Mouse (Mus musculus) bone marrow, adult 2 months (tissue): ENCODE results near the gene Mthfr. TPM values are rescaled to one million over a fixed set of nuclear protein-coding genes. Genes with fewer than 3 reads are reported as not detected.
"Not testable (repeated sequence)": the region's sequence is repeated elsewhere in the genome, so short reads cannot be mapped to it uniquely, and the experiment has no call there.

Source experiments
- H3K27ac ChIP-seq: fragments of 200-500 bp; 2 replicates; pipeline ENCODE4 v1.5.1; 2012; ENCODE audit warnings: low read depth, mild to moderate bottlenecking, control low read depth, inconsistent platforms, low read length; ENCODE audit not compliant: control insufficient read depth, poor library complexity, insufficient read depth
- H3K4me1 ChIP-seq: fragments of 200-500 bp; 2 replicates; pipeline ENCODE4 v1.6.1; 2011; ENCODE audit warnings: low read length; ENCODE audit not compliant: control insufficient read depth, insufficient read depth
- H3K4me3 ChIP-seq: fragments of 200-500 bp; replicated peaks from 2 replicates; pipeline ENCODE3; 2011; ENCODE audit warnings: mild to moderate bottlenecking, low read depth, low read length, control low read depth; ENCODE audit not compliant: control insufficient read depth
- CTCF ChIP-seq: fragments of 200-500 bp; IDR thresholded peaks from 2 replicates; pipeline ENCODE4 v1.5.1; 2011; ENCODE audit warnings: low read length, control low read depth; ENCODE audit not compliant: control insufficient read depth, insufficient read depth
- POLR2A ChIP-seq: fragments of 200-500 bp; IDR thresholded peaks from 2 replicates; pipeline ENCODE4 v1.6.1; 2011; ENCODE audit warnings: low read depth, mild to moderate bottlenecking, control low read depth, low read length, borderline replicate concordance; ENCODE audit not compliant: control insufficient read depth
- WGBS: fragments of 180-500 bp; shearing (Covaris S2); methylation state at CpG from one replicate; pipeline ENCODE4 v1.1.7; 2018; 5-methylcytosine and 5-hydroxymethylcytosine counted together
- polyA plus RNA-seq: library from polyadenylated mRNA; stranded (reverse); fragments of >200 nt; gene quantifications from 2 replicates; pipeline ENCODE4 v1.2.4, GENCODE M21; 2011; ENCODE audit warnings: low replicate concordance; ENCODE audit not compliant: missing spikeins, insufficient read depth, insufficient read length

The Mthfr gene
- polyA plus RNA-seq, 1 experiment, result 9.6 TPM

DNA sequence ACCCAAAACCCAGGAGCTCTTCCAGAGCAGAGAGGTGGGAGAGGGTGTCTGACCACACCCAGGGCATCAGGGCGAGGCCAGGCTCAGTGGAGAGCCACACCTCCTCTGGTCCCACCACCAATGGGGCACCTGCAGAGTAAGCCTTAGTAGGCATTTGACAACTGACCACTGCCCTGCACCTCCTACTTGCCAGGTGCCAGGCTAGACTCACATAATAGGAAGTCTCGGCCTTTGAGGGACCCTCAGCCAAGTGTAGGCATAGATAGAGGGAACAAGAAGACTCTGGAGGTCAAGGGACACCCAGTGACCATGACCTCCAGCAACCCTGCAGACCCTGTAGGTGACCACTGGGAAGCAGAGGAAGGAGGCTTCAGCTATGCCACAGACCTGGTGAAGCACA lies 5.2 kb downstream of the Mthfr start:
- H3K4me3 ChIP-seq, result no peak overlapping the region
- TF ChIP-seq CTCF (no peak), POLR2A (no peak)
- peaks cover 3% of the 10 kb centered on the region; the same call in 1 of the 2 replicates for H3K4me1 ChIP-seq
- H3K27ac ChIP-seq, result no peak overlapping the region
- 72% methylated on average over 2 of the region's 2 CpGs for WGBS

- no peak overlapping the region for H3K4me3 ChIP-seq
- WGBS, result 43% methylated on average over 4 of the region's 4 CpGs
- peak overlapping the region; percentile 50; the same call in 1 of the 2 replicates for H3K27ac ChIP-seq
- TF ChIP-seq CTCF (no peak), POLR2A (no peak)
- no peaks in the 10 kb centered on the region for H3K4me1 ChIP-seq
These were observed 7.7 kb downstream of the Mthfr start for GRCm38 (mm10) chr4:148046450-148047031.

GRCm38 (mm10) chr4:148050396-148050914 lies 11.6 kb downstream of the Mthfr start:
- H3K4me3 ChIP-seq, H3K4me1 ChIP-seq, H3K27ac ChIP-seq: not testable (repeated sequence)
- WGBS, result 92% methylated on average over 3 of the region's 3 CpGs

GRCm38 (mm10) chr4:148051046-148051776 lies 12.3 kb downstream of the Mthfr start:
- no peak overlapping the region for H3K4me3 ChIP-seq
- no peak overlapping the region for H3K27ac ChIP-seq
- TF ChIP-seq POLR2A, result no peak
- no peak for TF ChIP-seq CTCF
- WGBS, result 96% methylated on average over 13 of the region's 13 CpGs
- no peaks in the 10 kb centered on the region for H3K4me1 ChIP-seq

- Histone ChIP-seq H3K27ac (no peak overlapping the region), H3K4me3 (no peak overlapping the region), H3K4me1 (no peaks in the 10 kb centered on the region)
- no peak for TF ChIP-seq POLR2A
- TF ChIP-seq CTCF, result no peak
- WGBS, result 92% methylated on average over 11 of the region's 11 CpGs
These were observed 13.0 kb downstream of the Mthfr start for GRCm38 (mm10) chr4:148051886-148052285.

GRCm38 (mm10) chr4:148052976-148053375 lies 14.1 kb downstream of the Mthfr start:
- no peak for TF ChIP-seq CTCF
- no peak for TF ChIP-seq POLR2A
- H3K27ac ChIP-seq, result no peak overlapping the region
- WGBS, result 88% methylated on average over 2 of the region's 2 CpGs
- H3K4me3 ChIP-seq, result no peak overlapping the region
- H3K4me1 ChIP-seq, result no peaks in the 10 kb centered on the region

GRCm38 (mm10) chr4:148053417-148053920 lies 14.6 kb downstream of the Mthfr start:
- no peak for TF ChIP-seq CTCF
- no peak for TF ChIP-seq POLR2A
- WGBS, result 89% methylated on average over 12 of the region's 12 CpGs
- Histone ChIP-seq H3K4me1 (no peaks in the 10 kb centered on the region), H3K4me3 (no peak overlapping the region), H3K27ac (no peak overlapping the region)

DNA sequence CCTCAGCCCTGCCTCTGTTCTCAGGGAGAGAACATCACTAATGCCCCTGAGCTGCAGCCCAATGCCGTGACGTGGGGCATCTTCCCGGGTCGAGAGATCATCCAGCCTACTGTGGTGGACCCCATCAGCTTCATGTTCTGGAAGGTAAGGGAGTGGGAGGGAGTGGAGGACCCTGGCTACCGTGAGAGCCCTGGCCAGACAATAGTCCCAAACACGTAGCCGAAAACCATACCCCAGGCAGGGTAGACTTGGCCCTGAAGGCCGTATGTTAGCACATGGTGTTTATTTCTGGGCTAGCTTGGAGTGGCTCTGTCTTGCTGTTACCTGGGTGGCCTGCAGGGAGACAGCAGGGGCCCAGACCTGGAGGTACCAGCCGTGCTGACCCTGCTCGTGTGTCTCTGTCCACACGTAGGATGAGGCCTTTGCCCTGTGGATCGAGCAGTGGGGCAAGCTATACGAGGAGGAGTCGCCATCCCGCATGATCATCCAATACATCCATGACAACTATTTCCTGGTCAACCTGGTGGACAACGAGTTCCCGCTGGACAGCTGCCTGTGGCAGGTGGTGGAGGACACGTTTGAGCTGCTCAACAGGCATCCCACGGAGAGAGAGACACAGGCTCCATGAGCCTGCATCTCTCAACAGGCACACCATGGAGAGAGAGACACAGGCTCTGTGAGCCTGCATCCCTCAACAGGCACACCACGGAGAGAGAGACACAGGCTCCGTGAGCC lies 16.3 kb downstream of the Mthfr start:
- no peaks in the 10 kb centered on the region for H3K4me1 ChIP-seq
- no peak overlapping the region for H3K27ac ChIP-seq
- no peak overlapping the region for H3K4me3 ChIP-seq
- 89% methylated on average over 21 of the region's 21 CpGs for WGBS
- TF ChIP-seq CTCF (no peak), POLR2A (no peak)
